Mouse (Mus musculus): Measurements from ENCODE around the gene Gtf2i.
"Not testable (repeated sequence)": the region's sequence is repeated elsewhere in the genome, so short reads cannot be mapped to it uniquely, and the experiment has no call there.

- not testable (repeated sequence) for TF ChIP-seq CTCF (IDR thresholded peaks at IDR 0.05; ENCODE audit: borderline replicate concordance, control insufficient read depth, extremely low read depth, insufficient read depth, low read length, poor library complexity); POLR2A (IDR thresholded peaks at IDR 0.05; ENCODE audit: control insufficient read depth, extremely low read depth, insufficient read depth, low read length, poor library complexity)
These were observed 40.8 kb upstream of the Gtf2i start for GRCm38 (mm10) chr5:134355372-134355771.
